Mouse (Mus musculus): Measurements from ENCODE around the gene Slc6a2. TPM values are rescaled to one million over a fixed set of nuclear protein-coding genes. Genes with fewer than 3 reads are reported as not detected.
A peak's percentile ranks its signal among the peaks of the same experiment; 100 is the strongest.

Gene Slc6a2
- total RNA-seq (2021) = under 1 TPM; 0.09 to 0.14 TPM
- long read RNA-seq, experiment 1 = 0 reads
- long read RNA-seq, experiment 2 = 0 reads

GRCm38 (mm10) chr8:92959779-92960178 lies at the start of gene Slc6a2:
Slc6a2 (plus strand) TSS chr8:92960079.
- no peak for DNase-seq (ENCODE audit: extremely low spot score in 1 of 2, low spot score in 2 of 2)
- intact Hi-C loops (cut with DNase I) = no loop called here
- TF ChIP-seq CTCF (IDR thresholded peaks at IDR 0.05) = no peak
- no peak within 1 kb of the TSS for H3K27ac ChIP-seq
- peak within 1 kb of the TSS; percentile 30 for H3K4me3 ChIP-seq

GRCm38 (mm10) chr8:92911477-92911876 lies 48.4 kb upstream of the Slc6a2 start:
- intact Hi-C loops (cut with DNase I) = no loop called here
- no peak for TF ChIP-seq CTCF (IDR thresholded peaks at IDR 0.05)
- Histone ChIP-seq H3K27ac (no peak overlapping the region), H3K4me3 (no peak overlapping the region)
- DNase-seq (ENCODE audit: extremely low spot score in 1 of 2, low spot score in 2 of 2) = no peak

GRCm38 (mm10) chr8:92913396-92913795 lies 46.5 kb upstream of the Slc6a2 start:
- no peak for TF ChIP-seq CTCF (IDR thresholded peaks at IDR 0.05)
- intact Hi-C loops (cut with DNase I) = no loop called here
- Histone ChIP-seq H3K27ac (no peak overlapping the region), H3K4me3 (no peak overlapping the region)
- DNase-seq (ENCODE audit: extremely low spot score in 1 of 2, low spot score in 2 of 2) = no peak

DNA sequence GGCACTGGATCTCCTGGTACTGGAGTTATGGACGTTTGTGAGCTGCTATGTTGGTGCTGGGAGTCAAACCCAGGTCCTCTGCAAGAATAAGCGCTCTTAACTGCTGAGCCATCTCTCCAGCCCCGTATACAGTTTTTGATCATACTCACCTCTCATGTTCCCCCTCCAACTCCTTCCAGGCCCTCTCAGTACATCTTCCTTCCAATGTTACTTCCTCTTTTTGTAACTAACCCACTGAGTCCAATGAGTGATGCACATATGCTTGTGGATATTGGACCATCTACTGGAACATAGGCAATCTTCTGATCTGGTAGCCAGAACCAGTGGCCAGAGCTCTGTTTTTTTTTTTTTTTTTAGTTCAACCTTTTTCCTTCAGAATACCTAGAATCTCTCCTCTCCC lies 43.8 kb upstream of the Slc6a2 start:
- intact Hi-C loops (cut with DNase I) = no loop called here
- TF ChIP-seq CTCF (IDR thresholded peaks at IDR 0.05) = no peak
- DNase-seq (ENCODE audit: extremely low spot score in 1 of 2, low spot score in 2 of 2) = no peak

GRCm38 (mm10) chr8:92921768-92922167 lies 38.1 kb upstream of the Slc6a2 start:
- DNase-seq (ENCODE audit: extremely low spot score in 1 of 2, low spot score in 2 of 2) = no peak
- intact Hi-C loops (cut with DNase I) = no loop called here
- no peak for TF ChIP-seq CTCF (IDR thresholded peaks at IDR 0.05)

More for the DNA sequence above, 43.8 kb upstream of the Slc6a2 start:
- Histone ChIP-seq H3K27ac (no peak overlapping the region), H3K4me3 (no peak overlapping the region)

DNA sequence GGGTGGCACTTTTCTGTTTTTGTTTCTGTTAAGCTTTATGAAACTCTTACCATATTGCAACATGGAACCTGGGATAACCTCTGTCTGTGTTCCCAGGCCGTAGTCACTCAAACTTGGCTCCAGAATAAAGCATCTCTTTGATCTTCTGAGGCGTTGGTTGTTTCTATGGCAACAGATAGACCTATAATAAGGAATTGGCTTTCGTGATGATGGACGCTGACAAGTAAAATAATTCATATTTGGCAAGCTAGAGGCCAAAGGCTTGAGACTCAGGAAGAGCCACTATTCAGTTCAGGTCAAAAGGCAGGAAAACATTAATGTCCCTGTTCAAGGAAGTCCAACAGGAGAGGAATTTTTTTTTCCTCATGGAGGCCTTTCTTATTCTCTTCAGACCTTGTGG lies 30.9 kb upstream of the Slc6a2 start:
- DNase-seq (ENCODE audit: extremely low spot score in 1 of 2, low spot score in 2 of 2) = no peak
- no peak overlapping the region for H3K4me3 ChIP-seq
- intact Hi-C loops (cut with DNase I) = no loop called here
- TF ChIP-seq CTCF (IDR thresholded peaks at IDR 0.05) = no peak
- H3K27ac ChIP-seq = no peak overlapping the region

More at GRCm38 (mm10) chr8:92921768-92922167, 38.1 kb upstream of the Slc6a2 start:
- Histone ChIP-seq H3K4me3 (no peak overlapping the region), H3K27ac (no peak overlapping the region)

GRCm38 (mm10) chr8:92938056-92938455 lies 21.8 kb upstream of the Slc6a2 start:
- DNase-seq (ENCODE audit: extremely low spot score in 1 of 2, low spot score in 2 of 2) = no peak
- intact Hi-C loops (cut with DNase I) = no loop called here
- Histone ChIP-seq H3K27ac (no peak overlapping the region), H3K4me3 (no peak overlapping the region)
- TF ChIP-seq CTCF (IDR thresholded peaks at IDR 0.05) = no peak

DNA sequence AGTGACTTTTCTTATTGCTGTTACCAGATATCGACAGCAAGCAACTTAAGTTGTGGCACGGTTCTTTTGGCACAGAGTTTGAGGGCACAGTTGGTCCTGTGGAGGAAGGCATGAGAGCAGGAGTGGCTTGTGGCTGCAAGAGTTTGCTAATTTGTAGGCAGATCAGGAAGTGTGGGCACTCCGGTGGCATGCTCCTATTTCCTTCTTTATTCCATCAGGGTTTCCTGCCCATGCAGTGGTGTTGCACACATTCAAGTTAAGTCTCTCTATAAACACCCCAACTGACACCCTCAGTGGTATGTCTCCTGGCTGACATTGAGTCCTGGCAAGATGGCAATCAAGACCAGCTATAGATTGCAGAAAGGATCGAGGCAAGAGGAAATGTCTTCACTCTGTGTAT lies 10.8 kb upstream of the Slc6a2 start:
- DNase-seq (ENCODE audit: extremely low spot score in 1 of 2, low spot score in 2 of 2) = no peak
- intact Hi-C loops (cut with DNase I) = no loop called here
- Histone ChIP-seq H3K4me3 (no peak overlapping the region), H3K27ac (no peak overlapping the region)
- no peak for TF ChIP-seq CTCF (IDR thresholded peaks at IDR 0.05)

DNA sequence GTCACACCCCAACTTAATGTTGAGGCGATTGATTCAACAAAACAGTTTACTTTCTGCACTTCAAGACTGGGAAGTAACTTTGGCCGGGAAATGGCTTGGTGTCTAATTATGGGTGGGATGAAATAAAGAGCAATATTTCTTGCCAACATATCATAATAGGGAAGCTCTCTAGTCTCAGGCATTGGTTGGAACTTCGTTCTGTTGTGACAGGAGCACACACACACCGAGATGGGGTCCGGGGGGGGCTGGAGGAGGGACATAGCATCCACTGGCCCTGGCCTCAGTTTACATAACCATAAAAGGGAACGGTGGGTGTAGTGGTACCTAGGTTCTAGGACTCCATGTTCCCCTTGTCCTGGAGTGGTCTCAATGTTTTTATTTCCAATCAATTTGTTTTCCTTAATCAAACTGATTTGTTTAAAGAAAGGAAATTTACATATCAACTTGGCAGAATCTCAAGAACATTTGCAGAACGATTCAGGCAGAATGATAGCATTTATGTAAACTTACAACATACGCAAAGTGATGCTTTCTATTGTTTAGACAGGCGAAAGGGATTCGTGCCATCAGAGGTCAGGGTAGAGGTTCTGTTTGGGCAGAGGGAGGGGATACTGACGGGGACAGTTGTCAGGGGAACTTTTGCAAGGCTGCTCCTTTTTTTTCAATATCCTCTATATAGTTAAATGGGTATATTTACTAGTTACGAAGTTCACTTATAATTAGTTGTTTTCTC lies 9.1 kb upstream of the Slc6a2 start:
- H3K4me3 ChIP-seq = no peak overlapping the region
- H3K27ac ChIP-seq = no peak overlapping the region
- no peak for DNase-seq (ENCODE audit: extremely low spot score in 1 of 2, low spot score in 2 of 2)
- TF ChIP-seq CTCF (IDR thresholded peaks at IDR 0.05) = no peak
- intact Hi-C loops (cut with DNase I) = no loop called here

DNA sequence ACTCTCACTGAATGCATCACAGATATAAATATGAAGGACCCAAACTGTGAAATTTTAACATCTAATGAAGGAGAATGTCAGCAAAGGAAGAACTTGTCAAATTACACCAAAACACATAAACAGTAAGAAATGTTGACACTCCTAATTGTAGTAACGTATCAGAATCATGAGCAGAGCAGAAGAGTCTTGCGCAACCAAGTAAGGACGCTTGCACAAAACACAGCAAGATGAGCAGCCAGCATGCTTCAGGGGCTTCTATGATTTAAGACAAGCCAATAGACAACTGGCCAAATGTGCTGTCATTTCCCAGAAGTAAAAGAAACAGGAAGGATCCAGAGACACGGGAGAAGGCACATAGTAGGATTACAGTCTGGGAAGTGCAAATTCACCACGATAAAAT lies 5.8 kb upstream of the Slc6a2 start:
- Histone ChIP-seq H3K4me3 (no peak overlapping the region), H3K27ac (no peak overlapping the region)
- intact Hi-C loops (cut with DNase I) = no loop called here
- DNase-seq (ENCODE audit: extremely low spot score in 1 of 2, low spot score in 2 of 2) = no peak
- TF ChIP-seq CTCF (IDR thresholded peaks at IDR 0.05) = no peak

GRCm38 (mm10) chr8:92960451-92960911 lies 602 bp downstream of the Slc6a2 start:
- intact Hi-C loops (cut with DNase I) = no loop called here
- no peak for DNase-seq (ENCODE audit: extremely low spot score in 1 of 2, low spot score in 2 of 2)
- peak overlapping the region; percentile 30 for H3K4me3 ChIP-seq
- TF ChIP-seq CTCF (IDR thresholded peaks at IDR 0.05) = no peak
- no peak overlapping the region for H3K27ac ChIP-seq

DNA sequence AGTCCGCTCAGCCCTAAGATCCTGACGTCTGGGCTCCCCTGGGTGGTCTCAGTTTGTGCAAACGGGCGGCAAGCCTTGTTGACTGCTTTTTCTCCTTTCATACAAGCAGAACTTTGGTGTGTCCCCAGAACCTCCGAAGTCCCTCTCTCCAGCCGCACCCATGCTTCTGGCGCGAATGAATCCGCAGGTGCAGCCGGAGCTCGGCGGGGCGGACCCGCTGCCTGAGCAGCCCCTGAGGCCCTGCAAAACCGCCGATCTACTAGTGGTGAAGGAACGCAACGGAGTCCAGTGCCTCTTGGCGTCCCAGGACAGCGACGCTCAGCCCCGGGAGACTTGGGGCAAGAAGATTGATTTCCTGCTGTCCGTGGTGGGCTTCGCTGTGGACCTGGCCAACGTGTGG lies 1.2 kb downstream of the Slc6a2 start:
- H3K27ac ChIP-seq = no peak overlapping the region
- intact Hi-C loops (cut with DNase I) = no loop called here
- TF ChIP-seq CTCF (IDR thresholded peaks at IDR 0.05) = no peak
- no peak for DNase-seq (ENCODE audit: extremely low spot score in 1 of 2, low spot score in 2 of 2)
- H3K4me3 ChIP-seq = no peak overlapping the region

DNA sequence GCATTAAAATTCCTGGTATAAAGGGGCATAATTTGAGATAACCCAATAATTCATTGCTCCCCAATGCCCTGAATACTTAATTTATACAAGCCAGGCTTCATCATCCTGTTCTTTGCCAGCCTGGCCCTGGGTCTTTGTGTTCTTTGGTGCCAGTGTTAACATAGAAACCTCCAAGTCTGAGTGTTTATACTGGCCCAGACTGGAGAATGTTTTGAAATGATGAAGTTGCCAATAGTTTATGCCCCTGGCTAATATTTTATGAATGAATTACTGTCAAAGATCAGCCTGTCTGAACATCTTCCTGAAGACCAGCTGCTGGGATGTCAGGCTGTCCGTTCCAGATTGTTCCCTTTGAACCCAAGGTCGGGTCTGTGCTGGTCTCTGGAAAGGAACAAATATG lies 4.7 kb downstream of the Slc6a2 start:
- DNase-seq (ENCODE audit: extremely low spot score in 1 of 2, low spot score in 2 of 2) = no peak
- no peak overlapping the region for H3K4me3 ChIP-seq
- no peak overlapping the region for H3K27ac ChIP-seq
- TF ChIP-seq CTCF (IDR thresholded peaks at IDR 0.05) = no peak
- intact Hi-C loops (cut with DNase I) = no loop called here
